Mouse (Mus musculus): ENCODE results near the gene Tfap2c. TPM values are rescaled to one million over a fixed set of nuclear protein-coding genes. Genes with fewer than 3 reads are reported as not detected.

The Tfap2c gene
- polyA plus RNA-seq, 1 experiment = not detected

DNA sequence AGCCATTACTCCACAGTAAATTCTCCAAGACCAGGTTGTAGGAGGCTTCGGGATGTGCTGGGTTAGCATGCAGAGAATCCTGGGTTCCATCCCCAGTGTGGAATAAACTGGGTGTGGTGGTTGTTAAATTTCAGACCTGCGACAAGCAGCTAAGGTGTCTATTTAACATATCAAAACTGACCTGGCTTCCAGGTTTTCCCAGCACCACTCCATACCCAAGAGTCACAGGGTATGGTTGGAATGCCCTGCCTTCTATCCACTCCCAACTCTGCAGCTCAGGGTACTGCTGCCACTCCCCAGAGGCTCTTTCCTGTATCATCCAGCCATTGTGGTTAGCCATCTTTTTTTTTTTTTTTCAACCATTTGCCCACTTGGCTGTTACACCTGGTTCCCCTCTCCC is 19.1 kb downstream of the Tfap2c start:
- H3K4me1 ChIP-seq (ENCODE audit: control insufficient read depth, insufficient read depth, insufficient read length) = no peaks in the 10 kb centered on the region
- H3K36me3 ChIP-seq (ENCODE audit: control insufficient read depth, insufficient read depth, low read length) = no peaks in the 10 kb centered on the region
- H3K4me3 ChIP-seq (ENCODE audit: extremely low read depth, insufficient read depth, insufficient read length) = no peak overlapping the region
- no peak for DNase-seq (ENCODE audit: low read depth in 1 of 2, low spot score in 2 of 2)
- TF ChIP-seq POLR2A (IDR thresholded peaks at IDR 0.05; ENCODE audit: low read depth, low read length) (no peak), CTCF (IDR thresholded peaks at IDR 0.05; ENCODE audit: extremely low read depth, insufficient read depth, insufficient read length, insufficient replicate concordance) (no peak)
- H3K27me3 ChIP-seq (ENCODE audit: control insufficient read depth, insufficient read depth, low read length) = no peaks in the 10 kb centered on the region
- WGBS = 82% methylated on average over 2 of the region's 2 CpGs
- no peak overlapping the region for H3K27ac ChIP-seq (ENCODE audit: insufficient read depth, low read length)

DNA sequence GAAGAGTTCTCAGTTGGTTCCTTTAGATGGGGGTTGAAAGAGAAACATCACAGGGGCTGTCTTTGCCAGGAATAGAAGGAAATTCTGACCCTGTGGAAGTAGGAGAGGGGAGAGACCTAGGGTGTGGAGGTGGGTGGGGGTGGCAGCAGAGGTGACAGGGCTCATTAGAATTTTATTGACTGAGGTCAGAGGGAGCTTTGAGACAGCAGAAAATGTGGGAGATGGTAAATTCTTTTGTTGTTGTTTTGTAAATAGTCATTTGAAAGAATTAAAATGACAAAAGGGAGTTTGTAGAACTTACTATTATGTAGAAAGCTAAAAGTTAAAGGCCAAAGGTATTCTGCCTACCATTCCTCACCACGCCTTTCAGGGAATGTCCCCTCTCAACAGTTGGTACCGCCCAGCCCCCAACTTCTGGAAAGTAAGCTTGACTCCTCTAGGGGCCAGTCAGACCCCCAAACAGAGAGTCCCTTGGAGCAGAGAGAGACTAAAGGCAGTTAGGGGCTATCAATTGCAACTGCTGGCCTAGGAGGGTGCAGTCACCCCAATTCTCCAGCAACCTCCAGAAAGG is 27.9 kb downstream of the Tfap2c start:
- Histone ChIP-seq H3K4me3 (ENCODE audit: extremely low read depth, insufficient read depth, insufficient read length) (no peak overlapping the region), H3K27ac (ENCODE audit: insufficient read depth, low read length) (no peak overlapping the region), H3K27me3 (ENCODE audit: control insufficient read depth, insufficient read depth, low read length) (no peaks in the 10 kb centered on the region), H3K4me1 (ENCODE audit: control insufficient read depth, insufficient read depth, insufficient read length) (no peaks in the 10 kb centered on the region), H3K36me3 (ENCODE audit: control insufficient read depth, insufficient read depth, low read length) (no peaks in the 10 kb centered on the region)
- no peak for DNase-seq (ENCODE audit: low read depth in 1 of 2, low spot score in 2 of 2)
- WGBS = 82% methylated on average over 2 of the region's 2 CpGs
- TF ChIP-seq CTCF (IDR thresholded peaks at IDR 0.05; ENCODE audit: extremely low read depth, insufficient read depth, insufficient read length, insufficient replicate concordance) (no peak), POLR2A (IDR thresholded peaks at IDR 0.05; ENCODE audit: low read depth, low read length) (no peak)

DNA sequence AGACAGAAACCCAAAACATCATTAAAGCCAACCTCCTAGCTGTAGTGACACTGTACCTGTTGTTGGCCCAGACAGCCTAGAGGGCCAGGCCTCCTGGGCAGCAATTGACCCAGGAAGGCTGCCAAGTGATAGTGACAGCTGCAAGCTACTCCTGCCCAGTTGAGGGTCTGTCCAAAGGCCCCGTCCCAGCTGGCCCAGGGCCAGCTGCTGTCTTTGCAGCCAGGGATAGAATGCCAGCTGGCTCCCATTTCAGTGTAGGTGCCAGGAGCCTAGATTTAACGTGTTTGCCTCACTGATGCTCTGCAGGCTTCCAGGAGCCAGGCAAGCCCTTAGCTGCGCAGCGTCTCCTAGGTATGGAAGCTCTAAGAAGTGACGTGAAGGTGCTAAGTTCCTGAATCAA is 29.8 kb downstream of the Tfap2c start:
- WGBS = 84% methylated on average over 5 of the region's 5 CpGs

DNA sequence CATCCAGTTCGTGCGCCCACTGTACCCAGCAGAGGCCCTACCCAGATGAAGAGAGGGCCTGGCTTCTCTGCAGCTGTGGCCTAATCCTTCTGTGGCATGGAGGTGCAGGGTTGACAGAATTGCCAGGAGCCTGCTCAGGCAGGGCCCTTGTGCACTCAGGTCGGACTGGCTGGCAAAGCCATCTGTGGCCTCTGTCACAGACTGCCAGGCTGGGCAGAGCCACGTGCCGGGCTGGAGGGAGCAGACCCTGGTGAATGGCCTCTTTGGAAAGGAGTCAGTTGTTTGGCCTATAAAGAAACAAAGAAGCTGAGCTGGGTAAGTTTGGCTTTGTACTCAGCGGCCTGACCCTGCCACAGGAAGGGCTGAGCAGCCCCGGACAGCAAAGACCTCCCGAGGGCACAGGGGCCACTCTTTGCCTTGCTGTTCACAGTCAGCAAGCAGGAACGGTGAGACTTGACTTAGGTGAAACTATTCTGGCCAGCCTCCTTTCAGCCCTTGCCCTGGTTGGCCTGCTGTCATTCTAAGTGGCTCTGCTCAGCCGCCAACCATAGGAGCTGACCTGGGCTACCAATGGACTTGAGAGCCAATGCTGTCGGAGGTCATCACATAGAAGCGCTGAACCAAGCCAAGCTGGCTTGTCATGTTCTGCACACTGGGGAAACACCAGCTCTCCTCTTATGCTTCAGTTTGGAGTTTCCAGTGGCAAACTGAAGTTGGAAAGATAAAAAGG is 31.3 kb downstream of the Tfap2c start:
- Histone ChIP-seq H3K4me1 (ENCODE audit: control insufficient read depth, insufficient read depth, insufficient read length) (no peaks in the 10 kb centered on the region), H3K36me3 (ENCODE audit: control insufficient read depth, insufficient read depth, low read length) (no peaks in the 10 kb centered on the region), H3K27me3 (ENCODE audit: control insufficient read depth, insufficient read depth, low read length) (no peaks in the 10 kb centered on the region), H3K4me3 (ENCODE audit: extremely low read depth, insufficient read depth, insufficient read length) (no peak overlapping the region), H3K27ac (ENCODE audit: insufficient read depth, low read length) (no peak overlapping the region)
- TF ChIP-seq CTCF (IDR thresholded peaks at IDR 0.05; ENCODE audit: extremely low read depth, insufficient read depth, insufficient read length, insufficient replicate concordance) (no peak), POLR2A (IDR thresholded peaks at IDR 0.05; ENCODE audit: low read depth, low read length) (no peak)
- WGBS = 81% methylated on average over 12 of the region's 12 CpGs
- no peak for DNase-seq (ENCODE audit: low read depth in 1 of 2, low spot score in 2 of 2)

More for the DNA sequence above, 29.8 kb downstream of the Tfap2c start:
- Histone ChIP-seq H3K4me3 (ENCODE audit: extremely low read depth, insufficient read depth, insufficient read length) (no peak overlapping the region), H3K4me1 (ENCODE audit: control insufficient read depth, insufficient read depth, insufficient read length) (no peaks in the 10 kb centered on the region), H3K27me3 (ENCODE audit: control insufficient read depth, insufficient read depth, low read length) (no peaks in the 10 kb centered on the region), H3K27ac (ENCODE audit: insufficient read depth, low read length) (no peak overlapping the region), H3K36me3 (ENCODE audit: control insufficient read depth, insufficient read depth, low read length) (no peaks in the 10 kb centered on the region)
- no peak for DNase-seq (ENCODE audit: low read depth in 1 of 2, low spot score in 2 of 2)
- no peak for TF ChIP-seq POLR2A (IDR thresholded peaks at IDR 0.05; ENCODE audit: low read depth, low read length)
- TF ChIP-seq CTCF (IDR thresholded peaks at IDR 0.05; ENCODE audit: extremely low read depth, insufficient read depth, insufficient read length, insufficient replicate concordance) = no peak

DNA sequence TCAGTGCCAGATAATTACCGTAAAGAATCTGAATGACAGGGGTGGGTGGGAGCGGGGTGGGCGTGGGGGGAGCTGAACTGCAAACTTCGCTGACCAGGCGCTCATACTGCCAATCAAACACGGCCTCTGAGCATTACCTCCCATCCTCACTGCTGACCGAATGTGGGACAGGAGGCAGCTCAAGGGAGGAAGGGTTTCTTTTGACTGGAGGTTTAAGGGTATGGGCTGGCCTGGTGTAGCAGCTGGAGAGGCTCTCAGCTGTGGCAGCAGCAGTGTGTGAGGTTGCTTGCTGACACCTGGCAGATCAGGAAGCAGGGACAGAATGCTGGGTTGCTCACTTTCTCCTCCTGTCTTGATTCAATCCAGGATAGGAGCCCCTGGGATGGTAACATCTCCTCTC is 33.9 kb downstream of the Tfap2c start:
- TF ChIP-seq POLR2A (IDR thresholded peaks at IDR 0.05; ENCODE audit: low read depth, low read length) = no peak
- TF ChIP-seq CTCF (IDR thresholded peaks at IDR 0.05; ENCODE audit: extremely low read depth, insufficient read depth, insufficient read length, insufficient replicate concordance) = no peak

DNA sequence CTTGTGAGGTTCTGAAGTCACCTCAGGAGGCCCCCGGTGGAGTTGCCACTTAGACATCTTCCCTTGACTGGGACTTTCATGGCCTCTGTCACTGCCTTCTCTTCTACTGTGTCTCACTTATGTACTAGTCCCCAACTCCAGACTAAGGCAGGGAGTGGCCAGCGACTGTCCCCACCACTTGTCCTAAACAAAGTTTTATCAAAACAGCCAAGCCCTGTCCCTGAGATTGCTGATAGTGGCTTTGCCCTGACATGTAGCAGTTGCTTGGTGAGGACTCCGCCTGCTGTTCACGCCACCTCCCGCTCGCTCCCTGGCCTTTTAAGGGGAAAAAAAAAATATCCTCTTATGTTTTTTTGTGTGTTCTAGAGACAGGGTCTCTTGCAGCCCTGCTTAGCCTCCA is 35.9 kb downstream of the Tfap2c start:
- H3K36me3 ChIP-seq (ENCODE audit: control insufficient read depth, insufficient read depth, low read length) = no peaks in the 10 kb centered on the region
- no peaks in the 10 kb centered on the region for H3K27me3 ChIP-seq (ENCODE audit: control insufficient read depth, insufficient read depth, low read length)
- DNase-seq (ENCODE audit: low read depth in 1 of 2, low spot score in 2 of 2) = no peak
- H3K4me1 ChIP-seq (ENCODE audit: control insufficient read depth, insufficient read depth, insufficient read length) = no peaks in the 10 kb centered on the region
- H3K27ac ChIP-seq (ENCODE audit: insufficient read depth, low read length) = no peak overlapping the region
- no peak overlapping the region for H3K4me3 ChIP-seq (ENCODE audit: extremely low read depth, insufficient read depth, insufficient read length)
- 89% methylated on average over 6 of the region's 6 CpGs for WGBS
- TF ChIP-seq CTCF (IDR thresholded peaks at IDR 0.05; ENCODE audit: extremely low read depth, insufficient read depth, insufficient read length, insufficient replicate concordance) (no peak), POLR2A (IDR thresholded peaks at IDR 0.05; ENCODE audit: low read depth, low read length) (no peak)

More for the DNA sequence above, 33.9 kb downstream of the Tfap2c start:
- Histone ChIP-seq H3K4me1 (ENCODE audit: control insufficient read depth, insufficient read depth, insufficient read length) (no peaks in the 10 kb centered on the region), H3K4me3 (ENCODE audit: extremely low read depth, insufficient read depth, insufficient read length) (no peak overlapping the region), H3K27me3 (ENCODE audit: control insufficient read depth, insufficient read depth, low read length) (no peaks in the 10 kb centered on the region), H3K36me3 (ENCODE audit: control insufficient read depth, insufficient read depth, low read length) (no peaks in the 10 kb centered on the region), H3K27ac (ENCODE audit: insufficient read depth, low read length) (no peak overlapping the region)
- 70% methylated on average over 7 of the region's 7 CpGs for WGBS
- no peak for DNase-seq (ENCODE audit: low read depth in 1 of 2, low spot score in 2 of 2)

DNA sequence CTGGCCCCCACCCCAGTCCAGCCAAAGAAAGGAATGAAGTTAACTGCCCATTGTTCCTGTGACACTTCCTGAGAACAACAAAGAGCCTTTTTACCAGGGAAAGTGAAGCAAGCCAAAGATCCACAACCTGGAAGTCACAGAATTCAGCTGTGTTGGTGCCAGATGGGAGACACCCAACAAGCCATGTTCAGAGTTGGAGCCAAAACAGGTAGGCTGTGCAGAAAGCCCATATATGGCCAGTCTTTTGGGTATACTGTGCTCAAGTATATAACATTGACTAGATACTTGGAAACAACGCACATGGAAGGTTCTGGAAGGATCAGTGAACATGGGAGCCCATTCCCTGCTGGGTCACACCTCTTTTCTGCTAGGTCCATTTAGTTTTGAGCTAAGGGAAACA is 39.7 kb downstream of the Tfap2c start:
- DNase-seq (ENCODE audit: low read depth in 1 of 2, low spot score in 2 of 2) = no peak
- Histone ChIP-seq H3K4me3 (ENCODE audit: extremely low read depth, insufficient read depth, insufficient read length) (no peak overlapping the region), H3K27me3 (ENCODE audit: control insufficient read depth, insufficient read depth, low read length) (no peaks in the 10 kb centered on the region), H3K4me1 (ENCODE audit: control insufficient read depth, insufficient read depth, insufficient read length) (no peaks in the 10 kb centered on the region), H3K27ac (ENCODE audit: insufficient read depth, low read length) (no peak overlapping the region), H3K36me3 (ENCODE audit: control insufficient read depth, insufficient read depth, low read length) (no peaks in the 10 kb centered on the region)
- 95% methylated on average over 1 of the region's 1 CpGs for WGBS
- no peak for TF ChIP-seq CTCF (IDR thresholded peaks at IDR 0.05; ENCODE audit: extremely low read depth, insufficient read depth, insufficient read length, insufficient replicate concordance)
- TF ChIP-seq POLR2A (IDR thresholded peaks at IDR 0.05; ENCODE audit: low read depth, low read length) = no peak

All from spleen, adult 2 months (tissue).